Mouse (Mus musculus) G1E (cell line): ENCODE results near the gene Slc2a8. TPM values are rescaled to one million over a fixed set of nuclear protein-coding genes. Genes with fewer than 3 reads are reported as not detected.

ENCODE experiments used
- ATAC-seq: 2 replicates; pipeline ENCODE4 v1.8.0; 2016; ENCODE audit warnings: mild to moderate bottlenecking; ENCODE audit not compliant: insufficient number of reproducible peaks, poor library complexity, low FRiP score, severe bottlenecking; ENCODE audit errors: extremely low read depth
- DNase-seq: peaks from one replicate; pipeline ENCODE4 v3.0.0; 2012; ENCODE audit warnings: low spot score
- H3K27me3 ChIP-seq: 2 replicates; pipeline ENCODE4 v1.6.1; 2012; ENCODE audit warnings: mild to moderate bottlenecking, low read length, inconsistent platforms; ENCODE audit not compliant: insufficient read depth
- H3K36me3 ChIP-seq: replicated peaks from 2 replicates; pipeline ENCODE3; 2012; ENCODE audit warnings: mild to moderate bottlenecking, inconsistent platforms
- H3K4me1 ChIP-seq: 2 replicates; pipeline ENCODE4 v1.6.1; 2012; ENCODE audit warnings: low read depth, low read length, inconsistent platforms, mixed read lengths; ENCODE audit not compliant: insufficient read depth
- H3K4me3 ChIP-seq: 2 replicates; pipeline ENCODE4 v1.5.1; 2012; ENCODE audit warnings: low read depth, mild to moderate bottlenecking, inconsistent platforms, low read length, moderate library complexity, mixed read lengths
- H3K9me3 ChIP-seq: replicated peaks from 2 replicates; pipeline ENCODE4 v1.6.1; 2012; ENCODE audit warnings: inconsistent platforms
- CTCF ChIP-seq: IDR thresholded peaks from 2 replicates; pipeline ENCODE4 v1.5.1; 2012; ENCODE audit warnings: low read depth, low read length, inconsistent platforms, mixed read lengths
- GATA1 ChIP-seq: IDR thresholded peaks from 2 replicates; pipeline ENCODE4 v1.6.1; 2012; ENCODE audit warnings: borderline replicate concordance, low read length, inconsistent platforms, mixed read lengths
- GATA2 ChIP-seq: IDR thresholded peaks from 2 replicates; pipeline ENCODE4 v1.6.1; 2012; ENCODE audit warnings: low read depth, low read length, inconsistent platforms, borderline replicate concordance
- POLR2AphosphoS5 ChIP-seq: IDR thresholded peaks from 2 replicates; pipeline ENCODE4 v1.6.1; 2012; ENCODE audit warnings: low read depth, low read length, inconsistent platforms; ENCODE audit not compliant: insufficient replicate concordance
- TAL1 ChIP-seq: conservative IDR thresholded peaks from 2 replicates; pipeline ENCODE4 v1.6.1; 2012; ENCODE audit warnings: low read depth, low read length, inconsistent platforms, mixed read lengths
- polyA plus RNA-seq: library from polyadenylated mRNA; stranded (reverse); fragments of >175 nt; gene quantifications from 2 replicates; pipeline ENCODE4 v1.2.3, GENCODE M21; 2012
- total RNA-seq, 2 experiments: library from RNA; stranded (forward) in 1 of 2; stranded (reverse) in 1 of 2; fragments of 200-1000 nt in 1 of 2; fragments of >200 nt in 1 of 2; fragmentation: Nextera tagmentation in 1 of 2; gene quantifications; 2 replicates each; pipeline ENCODE4 v1.2.3; 2014 to 2017

The Slc2a8 gene
- total and polyA plus RNA-seq, 3 experiments: 3.7 to 41.2 (median 10.0) TPM

GRCm38 (mm10) chr2:32966689-32967631 lies 14.9 kb downstream of the Slc2a8 start:
- no peak for TF ChIP-seq GATA1
- TF ChIP-seq POLR2AphosphoS5: peak; percentile 76
- TF ChIP-seq GATA2: no peak
- TF ChIP-seq CTCF: peak; percentile 43
- no peak for TF ChIP-seq TAL1
- Histone ChIP-seq H3K4me1 (peaks cover 54% of the 10 kb centered on the region), H3K36me3 (peaks cover 65% of the 10 kb centered on the region), H3K27me3 (no peaks in the 10 kb centered on the region), H3K9me3 (no peaks in the 10 kb centered on the region), H3K4me3 (peak overlapping the region; percentile 89)
- ATAC-seq: peak; percentile 65
- peak; percentile 72 for DNase-seq

GRCm38 (mm10) chr2:32966184-32966688 lies 15.6 kb downstream of the Slc2a8 start:
- no peaks in the 10 kb centered on the region for H3K27me3 ChIP-seq
- DNase-seq (no peak), ATAC-seq (no peak)
- H3K36me3 ChIP-seq: peaks cover 65% of the 10 kb centered on the region
- H3K4me1 ChIP-seq: peaks cover 55% of the 10 kb centered on the region
- H3K4me3 ChIP-seq: peak overlapping the region; percentile 89
- no peak for TF ChIP-seq CTCF
- peak; percentile 45; the same call in 1 of the 2 replicates for TF ChIP-seq POLR2AphosphoS5
- no peak for TF ChIP-seq GATA2
- H3K9me3 ChIP-seq: no peaks in the 10 kb centered on the region

GRCm38 (mm10) chr2:32965511-32966183 lies 16.2 kb downstream of the Slc2a8 start:
- ATAC-seq: no peak
- Histone ChIP-seq H3K4me1 (peaks cover 61% of the 10 kb centered on the region), H3K9me3 (no peaks in the 10 kb centered on the region), H3K4me3 (peak overlapping the region; percentile 89; the same call in 1 of the 2 replicates), H3K36me3 (peaks cover 62% of the 10 kb centered on the region), H3K27me3 (no peaks in the 10 kb centered on the region)
- peak; percentile 30 for DNase-seq
- TF ChIP-seq POLR2AphosphoS5: no peak

GRCm38 (mm10) chr2:32964659-32965457 lies 17.0 kb downstream of the Slc2a8 start:
- ATAC-seq (no peak), DNase-seq (no peak)
- H3K4me3 ChIP-seq: peak overlapping the region; percentile 84; the same call in 1 of the 2 replicates
- H3K27me3 ChIP-seq: no peaks in the 10 kb centered on the region
- H3K36me3 ChIP-seq: peaks cover 61% of the 10 kb centered on the region
- H3K4me1 ChIP-seq: peaks cover 65% of the 10 kb centered on the region
- H3K9me3 ChIP-seq: no peaks in the 10 kb centered on the region
- TF ChIP-seq GATA2 (no peak), CTCF (no peak), TAL1 (no peak), POLR2AphosphoS5 (no peak), GATA1 (no peak)

- H3K4me3 ChIP-seq: peak overlapping the region; percentile 84
- no peak for ATAC-seq
- H3K9me3 ChIP-seq: no peaks in the 10 kb centered on the region
- H3K4me1 ChIP-seq: peaks cover 62% of the 10 kb centered on the region
- no peaks in the 10 kb centered on the region for H3K27me3 ChIP-seq
- no peak for DNase-seq
- H3K36me3 ChIP-seq: peaks cover 63% of the 10 kb centered on the region
- no peak for TF ChIP-seq GATA1
- TF ChIP-seq GATA2: no peak
- TF ChIP-seq POLR2AphosphoS5: no peak
- no peak for TF ChIP-seq CTCF
- TF ChIP-seq TAL1: no peak
Observed at GRCm38 (mm10) chr2:32963981-32964380, 17.9 kb downstream of the Slc2a8 start.

GRCm38 (mm10) chr2:32963544-32963943 lies 18.3 kb downstream of the Slc2a8 start:
- H3K4me1 ChIP-seq: peaks cover 62% of the 10 kb centered on the region
- no peaks in the 10 kb centered on the region for H3K27me3 ChIP-seq
- TF ChIP-seq POLR2AphosphoS5: no peak; the same call in 1 of the 2 replicates
- no peak for TF ChIP-seq GATA1
- no peak for TF ChIP-seq CTCF
- TF ChIP-seq TAL1: no peak
- no peak for TF ChIP-seq GATA2
- peak overlapping the region; percentile 84 for H3K4me3 ChIP-seq
- peaks cover 63% of the 10 kb centered on the region for H3K36me3 ChIP-seq
- H3K9me3 ChIP-seq: no peaks in the 10 kb centered on the region
- ATAC-seq (no peak), DNase-seq (no peak)
